Mouse (Mus musculus) intestine, embryonic 14.5 days (tissue): ENCODE measurements around the gene Cyp2d22. TPM values are rescaled to one million over a fixed set of nuclear protein-coding genes. Genes with fewer than 3 reads are reported as not detected.
"Not testable (repeated sequence)": the region's sequence is repeated elsewhere in the genome, so short reads cannot be mapped to it uniquely, and the experiment has no call there.

Source experiments
- ATAC-seq: fragments of 200-750 bp; cut with Nextera tagmentation; replicated peaks from 2 replicates; pipeline ENCODE4 v1.8.0; 2017; ENCODE audit warnings: low read depth, moderate number of reproducible peaks, moderate TSS enrichment, moderate library complexity; ENCODE audit not compliant: low FRiP score, low TSS enrichment
- DNase-seq: peaks from one replicate; pipeline ENCODE4 v3.0.0-alpha.2; 2018; ENCODE audit warnings: low spot score
- H3K27ac ChIP-seq: fragments of 300-500 bp; sonication (generic); 2 replicates; pipeline ENCODE4 v1.5.1; 2014; ENCODE audit warnings: low read depth, mild to moderate bottlenecking, control low read depth
- H3K27me3 ChIP-seq: fragments of 300-500 bp; sonication (generic); replicated peaks from 2 replicates; pipeline ENCODE4 v1.6.1; 2014; ENCODE audit warnings: low read length, control low read depth; ENCODE audit not compliant: control insufficient read depth, insufficient read depth
- H3K36me3 ChIP-seq: fragments of 300-500 bp; sonication (generic); 2 replicates; pipeline ENCODE4 v1.6.1; 2014; ENCODE audit warnings: low read length, control low read depth; ENCODE audit not compliant: control insufficient read depth, insufficient read depth
- H3K4me1 ChIP-seq: fragments of 300-500 bp; sonication (generic); replicated peaks from 2 replicates; pipeline ENCODE4 v1.6.1; 2014; ENCODE audit warnings: low read length, control low read depth, mixed read lengths; ENCODE audit not compliant: control insufficient read depth, insufficient read depth
- H3K4me2 ChIP-seq: fragments of 300-500 bp; sonication (generic); 2 replicates; pipeline ENCODE4 v1.6.1; 2014; ENCODE audit warnings: low read length
- H3K4me3 ChIP-seq: fragments of 300-500 bp; sonication (generic); 2 replicates; pipeline ENCODE4 v1.5.1; 2014; ENCODE audit warnings: low read depth, low read length, control low read depth, mixed read lengths
- H3K9ac ChIP-seq: fragments of 300-500 bp; sonication (generic); 2 replicates; pipeline ENCODE4 v1.6.1; 2014; ENCODE audit warnings: mild to moderate bottlenecking, low read length
- H3K9me3 ChIP-seq: fragments of 300-500 bp; sonication (generic); 2 replicates; pipeline ENCODE4 v1.6.1; 2016; ENCODE audit warnings: low read length, control low read depth; ENCODE audit not compliant: control insufficient read depth
- WGBS: fragments of 180-500 bp; shearing (Covaris S2); extraction: QIAGEN DNeasy Blood & Tissue Kit; methylation state at CpG from one replicate; pipeline ENCODE4 v1.1.7; 2014; 5-methylcytosine and 5-hydroxymethylcytosine counted together
- polyA plus RNA-seq: library from polyadenylated mRNA; unstranded; fragments of >200 nt; fragmentation: Nextera tagmentation; extraction: Ambion mirVana; gene quantifications from 2 replicates; pipeline ENCODE4 v1.2.1, GENCODE M21; 2014

Gene Cyp2d22
- polyA plus RNA-seq, 1 experiment from 2014 or later: 8.5 TPM

- H3K36me3 ChIP-seq: no peaks in the 10 kb centered on the region
- no peaks in the 10 kb centered on the region for H3K9me3 ChIP-seq
- no peak for ATAC-seq
- DNase-seq: no peak
- WGBS: 93% methylated on average over 9 of the region's 9 CpGs
- no peak overlapping the region for H3K27ac ChIP-seq
- H3K4me1 ChIP-seq: no peaks in the 10 kb centered on the region
- H3K4me2 ChIP-seq: no peak overlapping the region
- H3K27me3 ChIP-seq: no peaks in the 10 kb centered on the region
- H3K9ac ChIP-seq: no peak overlapping the region
- no peak overlapping the region for H3K4me3 ChIP-seq
Measured at GRCm38 (mm10) chr15:82403606-82404005, 23.5 kb upstream of the Cyp2d22 start.

- no peak overlapping the region for H3K9ac ChIP-seq
- no peaks in the 10 kb centered on the region for H3K4me1 ChIP-seq
- no peaks in the 10 kb centered on the region for H3K36me3 ChIP-seq
- ATAC-seq (no peak), DNase-seq (no peak)
- no peak overlapping the region for H3K27ac ChIP-seq
- no peak overlapping the region for H3K4me2 ChIP-seq
- H3K4me3 ChIP-seq: no peak overlapping the region
- H3K9me3 ChIP-seq: no peaks in the 10 kb centered on the region
- no peaks in the 10 kb centered on the region for H3K27me3 ChIP-seq
- 84% methylated on average over 6 of the region's 6 CpGs for WGBS
Measured at GRCm38 (mm10) chr15:82402741-82403140, 22.7 kb upstream of the Cyp2d22 start.

- H3K36me3 ChIP-seq: no peaks in the 10 kb centered on the region
- no peak overlapping the region for H3K4me2 ChIP-seq
- no peaks in the 10 kb centered on the region for H3K9me3 ChIP-seq
- no peaks in the 10 kb centered on the region for H3K27me3 ChIP-seq
- no peak overlapping the region for H3K4me3 ChIP-seq
- H3K27ac ChIP-seq: no peak overlapping the region
- no peaks in the 10 kb centered on the region for H3K4me1 ChIP-seq
- no peak overlapping the region for H3K9ac ChIP-seq
- no peak for ATAC-seq
- DNase-seq: no peak
Measured at GRCm38 (mm10) chr15:82402106-82402505, 22.0 kb upstream of the Cyp2d22 start.

GRCm38 (mm10) chr15:82401516-82401915 is 21.5 kb upstream of the Cyp2d22 start:
- no peak overlapping the region for H3K9ac ChIP-seq
- no peak overlapping the region for H3K27ac ChIP-seq
- DNase-seq: no peak
- no peak for ATAC-seq
- H3K36me3 ChIP-seq: no peaks in the 10 kb centered on the region
- H3K27me3 ChIP-seq: no peaks in the 10 kb centered on the region
- H3K4me1 ChIP-seq: no peaks in the 10 kb centered on the region
- no peak overlapping the region for H3K4me2 ChIP-seq
- WGBS: 62% methylated on average over 2 of the region's 2 CpGs
- H3K9me3 ChIP-seq: no peaks in the 10 kb centered on the region
- H3K4me3 ChIP-seq: no peak overlapping the region

- not testable (repeated sequence) for H3K36me3 ChIP-seq, H3K4me3 ChIP-seq, H3K9me3 ChIP-seq, H3K4me1 ChIP-seq, DNase-seq, H3K27me3 ChIP-seq, ATAC-seq, H3K9ac ChIP-seq, H3K4me2 ChIP-seq, H3K27ac ChIP-seq
- 72% methylated on average over 3 of the region's 3 CpGs for WGBS
Measured at GRCm38 (mm10) chr15:82395955-82396354, 15.9 kb upstream of the Cyp2d22 start.

- ATAC-seq, H3K4me1 ChIP-seq, H3K27me3 ChIP-seq, H3K36me3 ChIP-seq, H3K9ac ChIP-seq, H3K27ac ChIP-seq, H3K9me3 ChIP-seq, H3K4me3 ChIP-seq, DNase-seq, H3K4me2 ChIP-seq: not testable (repeated sequence)
- WGBS: 81% methylated on average over 2 of the region's 2 CpGs
Measured at GRCm38 (mm10) chr15:82393922-82394321, 13.9 kb upstream of the Cyp2d22 start, which contains the start of gene Cyp2d11. TSS of gene Cyp2d11 (minus strand) at chr15:82394022.

GRCm38 (mm10) chr15:82389916-82390315 is 9.9 kb upstream of the Cyp2d22 start:
- DNase-seq, ATAC-seq, H3K27ac ChIP-seq, H3K9me3 ChIP-seq, H3K9ac ChIP-seq, H3K4me1 ChIP-seq, H3K36me3 ChIP-seq, H3K27me3 ChIP-seq, H3K4me3 ChIP-seq, H3K4me2 ChIP-seq: not testable (repeated sequence)
- WGBS: 90% methylated on average over 9 of the region's 10 CpGs

- WGBS: 84% methylated on average over 2 of the region's 2 CpGs
- Histone ChIP-seq H3K27me3 (no peaks in the 10 kb centered on the region), H3K36me3 (no peaks in the 10 kb centered on the region), H3K4me2 (no peak overlapping the region), H3K4me1 (0 out of 2 replicates have a peak, but pooled peaks cover 3% of the 10 kb centered on the region), H3K9me3 (no peaks in the 10 kb centered on the region), H3K4me3 (no peak overlapping the region), H3K27ac (no peak overlapping the region), H3K9ac (no peak overlapping the region)
- no peak for ATAC-seq
- no peak for DNase-seq
Measured at GRCm38 (mm10) chr15:82385729-82386128, 5.7 kb upstream of the Cyp2d22 start.

GRCm38 (mm10) chr15:82382441-82382840 is 2.4 kb upstream of the Cyp2d22 start:
- no peak overlapping the region for H3K4me3 ChIP-seq
- no peak for DNase-seq
- H3K4me2 ChIP-seq: no peak overlapping the region
- no peaks in the 10 kb centered on the region for H3K36me3 ChIP-seq
- no peak overlapping the region for H3K9ac ChIP-seq
- H3K27ac ChIP-seq: no peak overlapping the region
- peaks cover 23% of the 10 kb centered on the region; the same call in 1 of the 2 replicates for H3K4me1 ChIP-seq
- no peak for ATAC-seq
- H3K27me3 ChIP-seq: no peaks in the 10 kb centered on the region
- WGBS: 87% methylated on average over 2 of the region's 2 CpGs
- H3K9me3 ChIP-seq: no peaks in the 10 kb centered on the region
